Mouse (Mus musculus): ENCODE measurements at regions not wholly inside any gene's neighbourhood (a gene's known extent, or its start where the extent isn't known, plus 50 kb on each side); places are given as distances from the start of the nearest gene placed in this dataset.

DNA sequence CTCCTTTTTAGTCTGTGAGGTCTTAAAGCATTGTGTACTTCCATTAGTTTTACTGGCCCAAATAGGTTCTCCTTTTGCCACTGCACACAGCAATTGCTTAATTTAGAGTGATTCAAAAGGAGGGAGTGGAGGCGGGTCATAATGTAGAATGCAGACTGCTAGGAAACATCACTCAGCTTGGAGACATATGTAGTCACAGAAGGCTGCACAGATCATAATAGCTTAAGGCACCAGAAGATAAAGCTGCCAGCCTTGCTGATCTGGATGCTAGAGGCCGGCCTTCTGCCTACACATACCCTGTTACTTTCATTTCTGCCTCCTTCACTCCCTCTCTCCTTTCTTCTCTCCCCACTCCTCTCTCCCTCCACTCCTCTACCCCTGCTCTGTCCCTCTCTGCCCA lies 508.2 kb downstream of the Gm16223 start:
- no peak for TF ChIP-seq CTCF (IDR thresholded peaks at IDR 0.05; ENCODE audit: low read depth, low read length)
- no peak for TF ChIP-seq GATA1 (IDR thresholded peaks at IDR 0.05; ENCODE audit: borderline replicate concordance, low read length)
- TF ChIP-seq TAL1 (conservative IDR thresholded peaks at IDR 0.05; ENCODE audit: low read depth, low read length): no peak
- TF ChIP-seq GATA2 (IDR thresholded peaks at IDR 0.05; ENCODE audit: borderline replicate concordance, low read depth, low read length): no peak
